Mouse (Mus musculus): ENCODE results near the gene Rtn3. TPM values are rescaled to one million over a fixed set of nuclear protein-coding genes. Genes with fewer than 3 reads are reported as not detected.
A peak's percentile ranks its signal among the peaks of the same experiment; 100 is the strongest.

The Rtn3 gene
- polyA plus RNA-seq, 1 experiment from 2014 or later: 129 TPM

GRCm38 (mm10) chr19:7483512-7483882 is 416 bp upstream of the Rtn3 start:
- H3K4me1 ChIP-seq: peaks cover 31% of the 10 kb centered on the region
- H3K4me3 ChIP-seq: peak overlapping the region; percentile 91
- 3% methylated on average over 6 of the region's 6 CpGs for WGBS
- H3K27ac ChIP-seq (replicated peaks): peak overlapping the region; percentile 79
- H3K27me3 ChIP-seq (replicated peaks): no peaks in the 10 kb centered on the region
- H3K36me3 ChIP-seq: no peaks in the 10 kb centered on the region
- no peak for ATAC-seq (ENCODE audit: extremely low read depth, insufficient number of reproducible peaks, low FRiP score, low TSS enrichment)
- peak overlapping the region; percentile 90 for H3K4me2 ChIP-seq
- H3K9me3 ChIP-seq: no peaks in the 10 kb centered on the region
- peak overlapping the region; percentile 77 for H3K9ac ChIP-seq

DNA sequence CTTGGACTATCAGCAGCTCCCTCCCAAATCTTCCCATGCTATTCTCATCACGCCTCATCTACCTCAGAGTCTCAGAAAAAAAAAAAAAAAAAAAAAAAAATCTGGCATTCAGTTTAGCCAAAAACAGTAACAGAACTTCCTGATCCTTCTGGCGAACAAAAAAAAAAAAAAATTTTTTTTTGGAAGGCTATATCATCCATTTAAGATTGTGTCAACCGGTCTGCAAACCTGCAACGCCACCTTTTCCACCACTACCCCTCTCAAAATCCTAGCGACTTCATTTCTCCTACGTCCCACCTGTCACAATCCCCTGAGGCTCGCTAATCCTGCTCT is 849 bp downstream of the Rtn3 start:
- Histone ChIP-seq H3K36me3 (peaks cover 2% of the 10 kb centered on the region; the same call in 1 of the 2 replicates), H3K27me3 (replicated peaks) (no peaks in the 10 kb centered on the region), H3K4me1 (peaks cover 28% of the 10 kb centered on the region), H3K4me3 (peak overlapping the region; percentile 91), H3K9ac (peak overlapping the region; percentile 98), H3K9me3 (no peaks in the 10 kb centered on the region), H3K4me2 (peak overlapping the region; percentile 90), H3K27ac (replicated peaks) (peak overlapping the region; percentile 99)
- ATAC-seq (ENCODE audit: extremely low read depth, insufficient number of reproducible peaks, low FRiP score, low TSS enrichment): no peak
- 1% methylated on average over 7 of the region's 7 CpGs for WGBS

GRCm38 (mm10) chr19:7481541-7482265 is 1.4 kb downstream of the Rtn3 start:
- 9% methylated on average over 12 of the region's 12 CpGs for WGBS
- Histone ChIP-seq H3K4me3 (peak overlapping the region; percentile 91), H3K4me1 (peaks cover 28% of the 10 kb centered on the region), H3K4me2 (peak overlapping the region; percentile 90), H3K27me3 (replicated peaks) (no peaks in the 10 kb centered on the region), H3K9me3 (no peaks in the 10 kb centered on the region), H3K9ac (peak overlapping the region; percentile 98), H3K36me3 (peaks cover 7% of the 10 kb centered on the region; the same call in 1 of the 2 replicates), H3K27ac (replicated peaks) (peak overlapping the region; percentile 63)
- no peak for ATAC-seq (ENCODE audit: extremely low read depth, insufficient number of reproducible peaks, low FRiP score, low TSS enrichment)

DNA sequence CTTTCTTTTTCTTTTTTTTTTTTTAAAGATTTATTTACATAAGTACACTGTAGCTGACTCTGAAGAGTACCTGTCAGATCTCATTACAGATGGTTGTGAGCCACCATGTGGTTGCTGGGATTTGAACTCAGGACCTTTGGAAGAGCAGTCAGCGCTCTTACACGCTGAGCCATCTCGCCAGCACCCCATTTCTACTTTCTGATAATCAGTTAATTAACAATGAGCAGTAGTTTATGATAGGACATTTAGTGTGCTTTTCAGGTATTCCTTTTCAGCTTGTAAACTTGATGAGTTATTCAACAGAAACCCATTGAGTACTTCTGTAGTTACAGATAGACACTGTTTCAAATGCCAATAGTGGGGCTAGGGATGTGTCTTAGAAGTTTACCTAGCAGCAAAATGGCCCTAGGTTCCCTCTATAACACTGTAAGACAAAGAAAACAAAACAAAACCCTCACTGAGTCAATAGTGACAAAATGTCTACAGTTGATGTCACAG is 3.3 kb downstream of the Rtn3 start:
- H3K36me3 ChIP-seq: peaks cover 11% of the 10 kb centered on the region
- no peak overlapping the region for H3K27ac ChIP-seq (replicated peaks)
- no peaks in the 10 kb centered on the region for H3K9me3 ChIP-seq
- H3K4me3 ChIP-seq: no peak overlapping the region
- H3K4me2 ChIP-seq: no peak overlapping the region
- H3K27me3 ChIP-seq (replicated peaks): no peaks in the 10 kb centered on the region
- no peak overlapping the region for H3K9ac ChIP-seq
- no peak for ATAC-seq (ENCODE audit: extremely low read depth, insufficient number of reproducible peaks, low FRiP score, low TSS enrichment)
- 92% methylated on average over 3 of the region's 3 CpGs for WGBS
- peaks cover 28% of the 10 kb centered on the region for H3K4me1 ChIP-seq

- no peak overlapping the region for H3K9ac ChIP-seq
- H3K27me3 ChIP-seq (replicated peaks): no peaks in the 10 kb centered on the region
- no peaks in the 10 kb centered on the region for H3K9me3 ChIP-seq
- no peak for ATAC-seq (ENCODE audit: extremely low read depth, insufficient number of reproducible peaks, low FRiP score, low TSS enrichment)
- 84% methylated on average over 2 of the region's 2 CpGs for WGBS
- no peak overlapping the region for H3K27ac ChIP-seq (replicated peaks)
- H3K36me3 ChIP-seq: peaks cover 57% of the 10 kb centered on the region
- H3K4me3 ChIP-seq: no peak overlapping the region
- peaks cover 11% of the 10 kb centered on the region for H3K4me1 ChIP-seq
- no peak overlapping the region for H3K4me2 ChIP-seq
These were observed 12.4 kb downstream of the Rtn3 start for GRCm38 (mm10) chr19:7470643-7471042.

GRCm38 (mm10) chr19:7467915-7468314 is 15.2 kb downstream of the Rtn3 start:
- Histone ChIP-seq H3K36me3 (peaks cover 55% of the 10 kb centered on the region), H3K9me3 (no peaks in the 10 kb centered on the region), H3K27ac (replicated peaks) (no peak overlapping the region), H3K4me3 (no peak overlapping the region), H3K4me1 (peaks cover 11% of the 10 kb centered on the region), H3K4me2 (no peak overlapping the region), H3K9ac (no peak overlapping the region), H3K27me3 (replicated peaks) (no peaks in the 10 kb centered on the region)
- no peak for ATAC-seq (ENCODE audit: extremely low read depth, insufficient number of reproducible peaks, low FRiP score, low TSS enrichment)

- H3K4me3 ChIP-seq: no peak overlapping the region
- H3K9me3 ChIP-seq: no peaks in the 10 kb centered on the region
- no peak overlapping the region for H3K9ac ChIP-seq
- H3K36me3 ChIP-seq: peaks cover 33% of the 10 kb centered on the region
- no peak overlapping the region for H3K4me2 ChIP-seq
- no peaks in the 10 kb centered on the region for H3K27me3 ChIP-seq (replicated peaks)
- no peak for ATAC-seq (ENCODE audit: extremely low read depth, insufficient number of reproducible peaks, low FRiP score, low TSS enrichment)
- no peak overlapping the region for H3K27ac ChIP-seq (replicated peaks)
- 85% methylated on average over 2 of the region's 2 CpGs for WGBS
- no peaks in the 10 kb centered on the region for H3K4me1 ChIP-seq
These were observed 23.7 kb downstream of the Rtn3 start for GRCm38 (mm10) chr19:7459370-7459769.

DNA sequence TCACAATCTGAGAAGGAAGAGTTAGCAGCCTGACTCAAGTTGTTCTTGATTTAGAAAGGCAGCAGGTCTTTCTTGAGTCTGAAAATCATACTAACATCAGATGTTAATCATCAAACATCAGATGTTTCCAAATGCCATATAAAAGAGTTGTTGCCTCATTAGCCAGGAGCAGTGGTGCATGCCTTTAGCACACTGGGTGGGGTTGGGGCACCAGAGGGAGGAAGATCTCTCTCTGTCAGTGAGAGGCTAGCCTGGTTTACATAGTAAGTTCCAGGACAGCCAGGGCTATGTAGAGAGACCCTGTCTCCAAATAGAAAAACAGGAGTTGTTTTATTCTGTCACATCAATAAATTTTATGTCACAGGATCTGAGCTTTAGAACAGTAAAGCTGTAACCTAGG is 24.2 kb downstream of the Rtn3 start:
- H3K4me1 ChIP-seq: no peaks in the 10 kb centered on the region
- peaks cover 32% of the 10 kb centered on the region for H3K36me3 ChIP-seq
- no peak overlapping the region for H3K27ac ChIP-seq (replicated peaks)
- no peak overlapping the region for H3K4me2 ChIP-seq
- no peaks in the 10 kb centered on the region for H3K9me3 ChIP-seq
- no peaks in the 10 kb centered on the region for H3K27me3 ChIP-seq (replicated peaks)
- ATAC-seq (ENCODE audit: extremely low read depth, insufficient number of reproducible peaks, low FRiP score, low TSS enrichment): no peak
- no peak overlapping the region for H3K4me3 ChIP-seq
- H3K9ac ChIP-seq: no peak overlapping the region

GRCm38 (mm10) chr19:7456803-7457202 is 26.3 kb downstream of the Rtn3 start:
- Histone ChIP-seq H3K4me2 (no peak overlapping the region), H3K4me1 (0 out of 2 replicates have a peak, but pooled peaks cover under 1% of the 10 kb centered on the region), H3K27me3 (replicated peaks) (no peaks in the 10 kb centered on the region), H3K4me3 (no peak overlapping the region), H3K27ac (replicated peaks) (no peak overlapping the region), H3K9ac (no peak overlapping the region), H3K36me3 (peaks cover 25% of the 10 kb centered on the region), H3K9me3 (no peaks in the 10 kb centered on the region)
- ATAC-seq (ENCODE audit: extremely low read depth, insufficient number of reproducible peaks, low FRiP score, low TSS enrichment): no peak
- 68% methylated on average over 2 of the region's 2 CpGs for whole genome bisulfite sequencing

DNA sequence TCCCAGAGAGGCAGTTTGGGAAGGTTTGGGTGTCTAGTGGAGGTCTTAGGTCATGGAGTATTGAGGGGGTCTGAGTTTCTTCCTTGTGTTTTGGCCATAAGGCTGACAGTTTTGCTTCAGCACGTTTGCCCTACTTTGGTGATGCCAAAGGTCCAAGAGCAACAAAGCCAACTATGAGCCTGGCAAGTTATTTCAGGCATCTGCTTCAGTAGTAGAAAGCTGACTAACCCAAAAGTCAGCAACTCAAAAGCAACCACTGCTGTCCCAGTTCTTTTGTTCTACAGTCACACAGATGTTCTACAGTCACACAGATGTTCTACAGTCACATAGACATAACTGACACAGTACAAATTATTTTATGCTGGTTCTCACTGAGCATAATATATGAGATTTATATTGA is 37.5 kb downstream of the Rtn3 start:
- no peaks in the 10 kb centered on the region for H3K27me3 ChIP-seq (replicated peaks)
- no peaks in the 10 kb centered on the region for H3K9me3 ChIP-seq
- H3K4me3 ChIP-seq: no peak overlapping the region
- no peak overlapping the region for H3K9ac ChIP-seq
- ATAC-seq (ENCODE audit: extremely low read depth, insufficient number of reproducible peaks, low FRiP score, low TSS enrichment): no peak
- WGBS: 69% methylated on average over 1 of the region's 1 CpGs
- peaks cover 8% of the 10 kb centered on the region for H3K4me1 ChIP-seq
- H3K4me2 ChIP-seq: no peak overlapping the region
- peaks cover 23% of the 10 kb centered on the region for H3K36me3 ChIP-seq
- H3K27ac ChIP-seq (replicated peaks): no peak overlapping the region

- no peak overlapping the region for H3K4me3 ChIP-seq
- peaks cover 22% of the 10 kb centered on the region for H3K36me3 ChIP-seq
- H3K27ac ChIP-seq (replicated peaks): no peak overlapping the region
- H3K4me1 ChIP-seq: peaks cover 9% of the 10 kb centered on the region
- no peaks in the 10 kb centered on the region for H3K27me3 ChIP-seq (replicated peaks)
- H3K4me2 ChIP-seq: no peak overlapping the region
- no peak for ATAC-seq (ENCODE audit: extremely low read depth, insufficient number of reproducible peaks, low FRiP score, low TSS enrichment)
- H3K9me3 ChIP-seq: no peaks in the 10 kb centered on the region
- WGBS: 80% methylated on average over 2 of the region's 2 CpGs
- no peak overlapping the region for H3K9ac ChIP-seq
These were observed 38.0 kb downstream of the Rtn3 start for GRCm38 (mm10) chr19:7445105-7445504.

DNA sequence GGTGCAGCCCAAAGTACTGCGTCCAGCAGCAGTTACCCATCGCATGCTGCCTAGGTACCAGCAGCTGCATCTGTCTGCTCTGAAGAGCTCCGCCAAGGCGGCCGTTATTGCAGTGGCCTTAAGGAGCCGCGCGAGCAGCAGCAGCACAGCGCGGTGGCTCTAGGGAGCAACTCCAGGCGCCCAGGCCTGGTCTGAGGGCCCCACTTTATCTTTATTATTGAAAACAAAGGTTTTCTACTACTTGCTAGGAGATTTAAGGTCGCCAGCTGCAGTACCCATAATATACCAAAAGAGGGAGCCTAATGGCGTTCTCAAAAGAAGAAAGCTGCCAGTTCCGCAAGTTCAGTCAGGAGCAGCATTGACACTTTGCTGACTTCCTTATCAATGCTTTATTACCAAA is 41.6 kb downstream of the Rtn3 start:
- no peaks in the 10 kb centered on the region for H3K9me3 ChIP-seq
- 51% methylated on average over 14 of the region's 14 CpGs for whole genome bisulfite sequencing
- H3K36me3 ChIP-seq: peaks cover 18% of the 10 kb centered on the region
- H3K4me2 ChIP-seq: no peak overlapping the region
- ATAC-seq (ENCODE audit: extremely low read depth, insufficient number of reproducible peaks, low FRiP score, low TSS enrichment): no peak
- no peak overlapping the region for H3K9ac ChIP-seq
- H3K27me3 ChIP-seq (replicated peaks): no peaks in the 10 kb centered on the region
- H3K4me3 ChIP-seq: no peak overlapping the region
- H3K27ac ChIP-seq (replicated peaks): no peak overlapping the region
- peaks cover 8% of the 10 kb centered on the region for H3K4me1 ChIP-seq

All from heart, embryonic 13.5 days (tissue).